Mouse (Mus musculus) kidney, adult 2 months (tissue): ENCODE measurements at regions not wholly inside any gene's neighbourhood (a gene's known extent, or its start where the extent isn't known, plus 50 kb on each side); places are given as distances from the start of the nearest gene placed in this dataset.

Experiments
- CTCF ChIP-seq: fragments of 200-500 bp; conservative IDR thresholded peaks from 2 replicates; pipeline ENCODE4 v1.5.1; 2011; ENCODE audit warnings: low read depth, mild to moderate bottlenecking, control low read depth, low read length, moderate library complexity, mixed read lengths; ENCODE audit not compliant: insufficient read depth, insufficient read length
- POLR2A ChIP-seq: fragments of 200-500 bp; IDR thresholded peaks from one replicate; pipeline ENCODE4 v1.6.1; 2011; ENCODE audit warnings: low read depth, low read length, control low read depth

DNA sequence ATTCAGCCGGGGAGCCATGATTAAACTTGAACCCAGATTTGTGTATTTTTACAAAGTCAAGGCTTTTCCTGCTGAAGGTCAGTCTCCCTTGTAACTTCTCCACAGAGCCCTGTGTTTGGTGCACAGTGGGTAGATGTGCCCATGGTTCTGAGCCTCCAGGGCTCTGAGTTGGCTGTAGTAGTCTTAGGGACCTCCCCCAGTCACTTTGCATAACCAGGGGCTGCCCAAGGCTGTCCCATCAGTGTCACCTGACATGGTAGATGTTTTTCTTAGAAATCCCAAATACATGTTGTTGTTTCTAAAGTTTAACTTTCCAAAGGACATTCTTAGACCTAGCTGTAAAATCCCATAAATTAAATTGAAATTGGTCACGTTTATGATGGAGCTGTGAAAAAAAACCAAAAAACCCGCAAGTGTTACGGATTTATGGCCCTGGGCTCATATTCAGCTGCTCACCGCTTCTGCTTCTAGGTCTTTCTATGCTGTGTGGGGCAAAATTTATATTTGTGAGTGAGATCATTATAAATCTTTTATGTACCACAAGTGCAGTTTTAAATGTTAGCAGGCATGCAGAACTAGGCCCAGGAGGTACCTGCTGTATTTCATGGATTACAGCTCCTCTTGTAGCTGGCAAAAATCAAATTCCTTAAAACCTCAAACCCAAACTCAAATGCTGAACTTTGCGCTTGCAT, 339.4 kb upstream of the Id2 start:
- no peak for TF ChIP-seq POLR2A
- TF ChIP-seq CTCF: no peak
